Mouse (Mus musculus) hematopoietic stem cell, adult 5-6 weeks (primary cell): ENCODE measurements at regions not wholly inside any gene's neighbourhood (a gene's known extent, or its start where the extent isn't known, plus 50 kb on each side); places are given as distances from the start of the nearest gene placed in this dataset.
A peak's percentile ranks its signal among the peaks of the same experiment; 100 is the strongest.

Source experiments
- ATAC-seq, 2 experiments: fragments of 125-278 bp in 1 of 2; replicated peaks in 1 of 2; 2 replicates each; pipeline ENCODE4 v1.8.0; 2016 to 2017; ENCODE audit warnings: inconsistent platforms in 2 of 2, mild to moderate bottlenecking in 2 of 2, moderate number of reproducible peaks in 2 of 2, low read depth in 1 of 2, moderate TSS enrichment in 1 of 2; ENCODE audit not compliant: low FRiP score in 2 of 2, poor library complexity in 2 of 2, severe bottlenecking in 2 of 2, insufficient read depth in 1 of 2, low TSS enrichment in 1 of 2

DNA sequence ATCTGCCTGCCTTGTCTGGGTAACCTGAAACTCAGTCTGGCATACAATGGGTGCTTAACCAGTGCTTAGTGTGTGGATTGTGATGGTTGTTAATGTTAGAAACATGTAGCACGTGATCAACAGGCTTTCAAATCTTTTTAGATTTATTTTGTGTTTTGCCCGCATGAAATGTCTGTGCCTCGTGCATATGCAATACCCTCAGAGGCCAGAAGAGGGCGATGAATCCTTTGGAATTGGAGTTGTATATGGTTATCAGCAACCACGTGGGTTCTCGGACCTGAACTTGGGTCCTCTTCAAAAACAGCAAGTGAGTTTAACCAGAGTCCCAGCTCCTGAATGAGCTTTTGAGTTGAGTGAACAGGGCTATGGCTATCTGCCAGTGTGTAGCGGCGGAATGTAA, 192.9 kb upstream of the 4930535I16Rik start:
- no peak for ATAC-seq

DNA sequence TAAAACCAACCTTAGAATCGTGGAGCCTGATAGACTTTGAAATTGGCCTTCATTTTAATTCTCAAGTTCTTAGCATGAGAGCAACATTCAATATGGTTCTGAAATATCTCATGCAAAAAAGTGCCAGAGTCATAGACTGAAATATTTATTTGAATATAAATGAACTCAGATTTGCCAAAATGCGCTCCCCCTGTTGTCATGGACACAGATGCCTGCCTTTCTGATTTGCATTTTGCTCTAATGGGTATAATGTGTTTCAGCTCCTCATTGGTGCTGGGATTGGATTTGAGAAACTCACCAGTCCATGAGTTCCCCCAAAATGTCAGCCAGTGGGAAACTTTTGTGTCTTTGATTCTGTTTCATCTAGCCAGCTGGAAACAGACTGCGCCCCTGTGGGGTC, 191.5 kb upstream of the 4930535I16Rik start:
- no peak for ATAC-seq

DNA sequence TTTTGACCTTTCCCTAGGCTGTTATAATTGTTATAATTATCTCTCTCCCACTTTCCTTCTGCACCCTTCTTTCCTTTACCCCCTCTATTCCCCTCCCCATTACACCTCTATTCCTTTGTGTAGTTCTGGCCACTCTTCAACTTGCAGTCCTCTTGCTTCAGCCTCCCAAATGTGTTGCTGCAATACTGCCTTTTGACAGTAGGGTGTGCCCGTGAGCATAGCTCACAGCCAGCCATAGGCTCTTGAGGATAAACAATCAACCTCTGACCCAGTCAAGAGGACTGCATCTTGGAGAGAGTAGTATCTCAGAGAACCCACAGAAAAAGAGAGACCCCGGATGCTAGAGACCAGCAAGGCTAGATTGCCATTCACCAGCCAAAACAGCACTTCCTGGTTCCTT, 184.9 kb upstream of the 4930535I16Rik start:
- peak in 1 of 2 experiments; percentile 67; a peak in 2 of 4 replicates for ATAC-seq

DNA sequence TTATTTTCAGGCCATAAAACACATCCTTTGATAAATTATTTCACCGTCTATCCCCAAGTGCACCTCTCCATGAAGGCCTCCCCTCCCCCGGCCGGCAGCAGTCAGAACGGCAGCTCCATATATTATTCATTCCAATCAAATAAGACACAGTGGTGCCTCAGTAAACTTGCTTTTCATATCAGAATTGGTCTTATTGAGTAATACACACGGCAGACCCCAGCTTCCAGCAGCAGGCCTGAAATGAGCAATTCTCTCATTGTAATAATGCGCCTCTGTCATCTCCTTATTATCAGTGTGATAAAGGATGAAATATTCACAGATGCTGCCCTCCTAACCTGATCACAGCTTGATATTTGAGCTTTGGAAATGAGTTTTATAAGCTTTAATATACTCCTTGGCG, 169.0 kb upstream of the 4930535I16Rik start:
- ATAC-seq, result no peak

DNA sequence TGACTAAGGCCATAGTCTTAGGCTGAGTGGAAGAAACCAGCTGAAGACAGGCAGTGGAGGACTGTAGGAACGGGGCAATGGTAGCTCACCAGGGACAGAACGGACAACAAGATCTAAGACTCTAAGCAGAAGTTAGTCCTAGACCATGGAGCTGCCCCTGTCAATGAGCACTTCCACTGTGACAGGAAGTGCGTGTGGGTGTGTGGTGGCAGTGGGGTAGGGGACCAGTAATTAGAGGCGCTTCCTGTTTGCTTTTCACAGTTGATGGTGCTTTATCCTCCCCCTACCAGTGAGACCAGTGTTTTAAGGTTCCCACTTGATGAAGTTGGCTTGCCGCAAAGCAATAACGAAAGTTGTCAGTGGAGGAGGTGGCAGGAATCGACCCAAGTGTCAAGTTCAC, 168.4 kb upstream of the 4930535I16Rik start:
- ATAC-seq, result peak; percentile 42 to 51; a peak in 1 of 4 replicates

DNA sequence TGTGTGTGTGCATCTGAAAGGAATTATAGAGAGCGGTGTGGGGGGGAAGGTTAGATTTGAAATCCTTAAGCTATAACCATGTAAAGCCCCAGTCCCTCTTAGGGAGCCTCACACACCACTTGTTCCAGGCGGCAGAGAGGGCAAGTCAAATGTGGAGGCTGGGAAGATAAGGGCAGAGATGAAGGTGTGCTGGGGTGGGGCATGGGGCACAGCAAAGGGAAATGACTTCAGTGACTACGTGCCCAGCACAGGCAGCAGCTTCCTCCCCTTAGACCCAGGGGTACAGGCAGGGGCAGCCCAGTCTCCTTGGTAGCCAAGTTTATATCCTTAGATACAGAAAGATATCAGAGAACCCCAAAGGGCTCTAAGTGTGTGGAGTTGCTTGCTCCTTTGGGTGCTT, 161.8 kb upstream of the 4930535I16Rik start:
- no peak for ATAC-seq

DNA sequence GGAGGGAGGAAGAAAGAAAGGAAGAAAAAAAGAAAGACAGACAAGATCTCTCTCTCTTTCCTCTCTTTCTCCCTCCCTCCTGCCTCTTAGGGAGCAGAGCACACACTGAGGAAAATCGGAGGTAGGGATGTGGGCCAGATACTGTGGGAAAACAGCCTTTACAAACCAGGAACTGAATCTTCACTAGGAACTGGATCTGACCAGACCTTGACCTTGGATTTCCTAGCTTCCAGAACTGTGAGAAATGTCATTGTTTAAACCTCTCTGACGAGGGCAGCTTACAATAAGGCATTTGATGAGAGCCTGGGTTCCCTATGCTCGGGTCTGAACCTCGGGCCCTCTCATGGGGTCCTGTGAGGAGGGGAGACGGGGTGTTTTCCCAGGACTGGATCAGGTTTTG, 157.7 kb upstream of the 4930535I16Rik start:
- no peak for ATAC-seq

DNA sequence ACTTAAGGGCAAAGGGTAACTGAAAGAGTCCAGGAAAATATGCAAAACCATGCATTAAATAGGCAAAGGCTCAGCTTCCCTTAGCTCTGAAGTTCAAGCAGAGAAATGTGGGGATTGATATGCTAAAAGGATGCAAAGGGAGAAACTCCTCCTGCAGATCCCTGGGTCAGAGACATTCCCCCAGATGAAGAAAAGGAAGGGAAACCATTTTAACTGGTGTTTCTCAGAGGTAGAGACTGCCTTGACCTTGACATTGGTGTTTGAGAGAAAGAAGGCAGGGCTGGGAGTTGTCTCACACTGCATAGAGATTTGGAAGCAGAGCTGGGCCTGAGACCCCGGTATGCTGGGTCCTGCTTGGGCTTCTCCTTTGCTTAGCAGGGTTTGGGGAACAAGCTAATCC, 155.8 kb upstream of the 4930535I16Rik start:
- ATAC-seq, result no peak

DNA sequence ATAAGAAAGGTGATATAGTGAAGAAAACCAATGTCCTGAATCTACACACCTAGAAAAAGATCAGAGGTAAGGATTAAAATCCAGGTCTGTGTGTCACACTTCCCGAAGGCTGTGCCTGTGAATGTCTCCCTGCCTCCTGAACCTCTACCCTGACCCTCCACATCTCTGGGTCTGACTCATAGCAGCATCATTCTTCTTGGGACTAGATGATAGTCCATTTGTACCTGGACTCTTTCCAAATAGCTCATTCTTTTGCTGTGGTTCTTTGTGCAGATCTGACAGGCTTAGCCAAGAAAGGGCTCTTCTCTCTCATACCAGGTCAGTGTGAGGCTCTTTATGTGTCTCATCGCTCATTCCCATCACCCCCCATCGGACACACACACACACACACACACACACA, 146.8 kb upstream of the 4930535I16Rik start:
- ATAC-seq, result no peak

DNA sequence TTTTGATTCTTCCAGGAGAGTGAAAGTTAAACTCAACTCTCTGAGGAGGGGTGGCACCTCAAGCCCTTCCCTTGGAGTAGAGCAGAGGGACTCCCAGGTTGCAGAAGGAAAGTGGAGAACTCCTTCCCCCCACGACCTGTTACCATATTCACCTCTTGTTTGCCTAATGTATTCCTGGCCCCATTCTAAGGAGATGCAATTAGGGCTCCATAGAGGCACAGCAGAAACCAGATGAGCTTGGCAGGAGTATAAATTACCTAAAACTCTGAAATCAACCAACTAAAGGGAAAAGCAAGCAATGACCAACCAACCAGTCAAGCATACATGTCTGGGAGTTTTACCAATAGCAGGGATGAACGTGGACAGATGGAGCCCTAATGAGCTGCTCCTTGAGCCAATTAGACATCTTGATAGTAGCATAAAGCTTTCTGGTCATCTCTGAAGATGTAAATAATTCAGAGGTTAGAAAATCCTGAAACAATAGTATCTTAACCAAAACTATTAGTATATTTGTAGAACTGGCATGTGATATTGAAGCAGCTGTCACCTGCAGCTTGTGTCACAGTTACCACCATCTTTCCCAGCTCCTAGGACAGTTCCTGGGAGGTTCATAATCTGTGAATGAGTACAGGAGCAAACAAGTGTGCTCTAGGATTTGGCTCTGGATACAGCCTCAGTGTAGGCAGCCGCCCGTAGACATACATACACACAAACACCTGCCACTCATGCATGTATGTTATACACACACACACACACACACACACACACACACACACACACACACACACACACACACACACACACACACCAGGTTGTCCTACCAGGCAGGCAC, 145.7 kb upstream of the 4930535I16Rik start:
- no peak for ATAC-seq

DNA sequence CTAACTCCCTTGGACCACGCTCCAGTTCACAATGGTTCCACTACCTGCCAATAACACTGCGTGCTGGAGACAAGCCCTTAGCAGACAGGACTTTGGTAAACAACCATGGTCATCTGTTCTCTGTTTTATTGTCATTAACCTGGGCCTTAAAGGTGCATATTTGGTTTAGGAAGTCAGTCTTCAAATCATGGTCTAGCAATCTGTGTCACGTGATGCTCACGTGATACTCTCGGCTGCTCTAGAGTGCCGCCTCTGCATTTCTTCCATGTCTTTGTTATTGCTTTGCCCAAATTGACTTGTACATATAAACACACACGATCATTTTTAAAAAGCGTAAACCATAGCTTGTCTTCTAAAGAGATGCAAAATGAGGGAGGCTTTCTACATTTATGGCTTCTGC, 139.8 kb upstream of the 4930535I16Rik start:
- no peak for ATAC-seq

DNA sequence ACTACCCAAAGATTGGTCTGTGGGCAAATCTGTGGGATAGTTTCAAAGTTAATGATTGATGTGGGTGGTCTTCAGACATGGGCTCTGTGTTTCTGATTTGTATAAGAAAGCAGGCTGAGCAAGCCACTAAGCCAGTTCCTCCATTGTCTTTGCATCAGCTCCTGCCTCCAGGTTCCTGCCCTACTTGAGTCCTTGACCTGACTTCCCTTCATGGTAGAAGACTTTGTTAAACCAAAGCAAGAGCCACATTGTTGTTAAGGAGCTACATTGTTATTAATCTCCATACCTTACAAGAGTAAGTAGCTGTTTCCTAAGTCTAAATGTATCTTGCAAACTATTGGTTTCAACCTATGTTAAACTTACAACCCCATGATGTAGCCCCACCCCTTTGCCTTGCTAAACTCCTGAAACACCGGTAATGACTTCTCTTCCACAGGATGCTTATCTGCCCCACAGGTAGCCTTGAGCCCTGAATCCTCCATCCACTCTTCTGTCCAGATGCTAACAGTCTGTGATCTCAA, 136.5 kb upstream of the 4930535I16Rik start:
- no peak for ATAC-seq

DNA sequence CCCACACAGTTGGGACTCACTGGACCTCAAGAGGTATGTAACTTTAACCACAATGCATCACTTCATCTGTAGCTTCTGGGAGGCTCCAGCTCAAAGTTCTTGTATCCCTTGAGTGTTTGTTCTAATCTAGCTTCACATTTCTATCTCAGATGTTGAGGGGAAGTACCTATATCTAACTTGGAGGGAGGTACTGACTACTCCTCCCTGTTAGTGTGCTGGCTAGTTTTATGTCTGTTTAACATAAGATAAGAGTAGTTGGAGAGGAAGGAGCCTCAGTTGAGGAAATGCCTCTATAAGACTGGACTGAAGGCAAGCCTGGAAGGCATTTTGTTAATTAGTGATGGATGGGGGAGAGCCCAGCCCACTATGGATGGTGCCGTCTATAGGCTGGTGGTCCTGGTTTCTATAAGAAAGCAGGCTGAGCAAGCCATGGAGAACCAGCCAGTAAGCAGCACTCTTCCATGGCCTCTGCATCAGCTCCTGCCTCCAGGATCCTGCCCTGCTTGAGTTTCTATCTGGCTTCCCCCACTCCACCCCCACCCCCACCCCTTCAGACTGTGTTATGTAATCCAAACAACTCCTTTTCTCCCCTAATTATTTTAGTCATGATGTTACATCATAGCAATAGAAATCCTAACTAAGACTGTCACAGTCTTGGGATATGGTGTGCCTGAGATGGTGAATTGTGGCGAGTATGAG, 135.7 kb upstream of the 4930535I16Rik start:
- no peak for ATAC-seq

DNA sequence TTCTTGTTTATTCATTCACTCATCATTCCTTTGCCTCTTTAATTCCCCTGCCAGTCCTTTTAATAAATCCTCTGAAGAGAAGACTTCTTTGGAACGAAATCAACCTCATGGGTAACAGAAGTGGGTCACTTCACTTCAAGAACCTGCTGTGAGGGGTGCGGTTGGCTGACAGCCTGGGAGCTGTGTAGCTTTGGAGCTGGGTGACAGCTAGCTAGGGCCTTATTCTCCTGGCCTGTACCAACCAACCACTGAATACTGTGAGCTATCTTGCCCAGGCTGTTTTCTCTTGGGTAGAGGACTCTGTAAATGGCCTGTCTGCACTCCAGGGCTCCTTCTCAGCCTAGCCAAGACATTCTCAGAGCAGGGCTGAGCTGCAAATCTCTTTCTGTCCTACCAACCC, 134.6 kb upstream of the 4930535I16Rik start:
- no peak for ATAC-seq

DNA sequence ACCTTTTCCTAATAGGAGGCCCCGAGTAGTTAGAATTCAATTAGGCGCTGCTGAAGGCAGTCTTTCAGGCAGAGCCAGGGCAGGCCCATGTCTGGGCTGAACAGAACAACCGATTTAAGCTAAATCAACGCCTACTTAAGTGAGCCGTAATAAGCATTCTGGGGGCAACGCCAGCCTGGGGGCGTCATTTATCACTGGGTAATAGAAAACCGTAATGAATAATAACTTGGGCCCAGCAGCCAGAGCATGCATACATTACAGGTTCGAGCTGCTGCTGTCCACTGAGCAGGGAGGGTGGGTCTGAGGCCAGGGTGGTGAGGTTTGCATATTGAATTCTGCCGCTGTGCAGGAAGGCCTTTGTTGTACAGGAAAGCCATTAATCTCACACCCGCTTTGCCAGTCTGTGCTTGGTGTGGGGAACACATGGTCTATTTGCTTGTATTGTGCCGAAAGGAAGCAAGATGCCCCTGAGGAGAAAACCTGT, 130.6 kb upstream of the 4930535I16Rik start:
- ATAC-seq, result no peak

DNA sequence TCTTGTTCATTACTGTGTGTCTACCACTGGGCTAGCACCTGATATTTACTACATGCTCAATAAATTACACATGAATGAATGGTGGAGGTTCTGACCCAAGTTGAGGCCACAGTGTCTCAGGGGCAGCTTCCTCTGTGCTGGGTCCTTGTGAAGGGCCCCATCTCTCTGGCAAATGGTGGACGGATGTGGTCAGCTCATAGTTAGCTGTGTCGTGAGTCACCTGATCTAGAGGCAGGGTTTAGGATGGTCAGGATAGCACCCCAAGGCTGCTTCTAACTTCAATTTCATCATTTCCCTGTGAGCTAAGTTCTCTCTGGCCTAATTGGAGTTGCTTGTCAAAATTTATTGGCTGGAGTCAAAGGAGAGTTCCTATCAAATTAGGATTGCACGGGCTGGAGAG, 130.1 kb upstream of the 4930535I16Rik start:
- no peak for ATAC-seq

DNA sequence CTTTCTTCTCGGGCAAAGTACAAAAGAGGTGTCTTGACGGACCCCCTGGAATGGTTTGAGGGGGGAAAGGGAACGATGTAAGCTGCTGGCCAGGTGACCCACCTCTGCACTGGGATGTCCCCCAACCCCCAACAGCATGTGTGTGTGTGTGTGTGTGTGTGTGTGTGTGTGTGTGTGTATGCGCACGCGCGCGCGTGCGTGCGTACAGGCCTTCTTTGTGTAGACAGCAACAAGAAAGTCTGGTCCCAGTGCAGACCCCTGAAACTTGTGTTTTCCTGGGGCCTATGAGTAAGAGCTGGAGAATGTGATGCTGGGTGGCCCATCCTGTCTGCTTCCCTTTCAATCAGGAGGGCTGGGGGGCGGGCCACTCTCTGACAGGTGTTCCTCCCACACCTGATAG, 118.7 kb upstream of the 4930535I16Rik start:
- ATAC-seq, result no peak

DNA sequence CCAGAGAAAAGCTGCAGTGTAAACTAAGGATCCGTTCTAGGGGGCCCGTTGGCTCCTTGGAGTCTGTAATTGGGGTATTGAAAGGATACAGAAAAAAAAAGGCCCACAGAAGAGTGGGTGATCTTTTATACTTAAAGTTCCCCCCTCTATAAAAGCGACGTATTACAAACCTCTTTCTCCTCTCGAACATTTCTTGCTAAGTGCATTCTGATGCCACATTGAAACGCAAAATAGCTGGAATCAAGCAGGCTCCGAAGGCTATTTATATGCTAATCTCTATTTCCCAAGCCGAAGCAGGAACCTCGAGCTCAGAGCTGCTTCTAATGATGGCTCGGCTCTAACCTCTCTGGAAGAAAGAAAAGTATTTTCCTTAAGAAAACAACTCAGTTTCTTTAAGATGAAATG, 117.8 kb upstream of the 4930535I16Rik start:
- ATAC-seq, result no peak
